Mouse (Mus musculus) ovary, postnatal 36 days (tissue): ENCODE results near the gene Zfhx3.

ENCODE experiments used
- DNase-seq: peaks from one replicate; pipeline ENCODE4 v3.0.0; 2022; ENCODE audit warnings: low spot score, mixed read lengths

Zfhx3 gene

GRCm38 (mm10) chr8:108662766-108663165 is 720.3 kb downstream of the Zfhx3 start:
- no peak for DNase-seq

- no peak for DNase-seq
These were observed 729.6 kb downstream of the Zfhx3 start for GRCm38 (mm10) chr8:108671939-108672515.

- DNase-seq = no peak
These were observed 732.6 kb downstream of the Zfhx3 start for GRCm38 (mm10) chr8:108675001-108675525.

- DNase-seq = no peak
These were observed 747.2 kb downstream of the Zfhx3 start for GRCm38 (mm10) chr8:108689694-108690093.

- no peak for DNase-seq
These were observed 748.4 kb downstream of the Zfhx3 start for GRCm38 (mm10) chr8:108690576-108691455.

- no peak for DNase-seq
These were observed 749.2 kb downstream of the Zfhx3 start for GRCm38 (mm10) chr8:108691456-108692238.

GRCm38 (mm10) chr8:108692239-108692627 is 749.8 kb downstream of the Zfhx3 start:
- no peak for DNase-seq

- no peak for DNase-seq
These were observed 750.5 kb downstream of the Zfhx3 start for GRCm38 (mm10) chr8:108692669-108693665.

- no peak for DNase-seq
These were observed 751.4 kb downstream of the Zfhx3 start for GRCm38 (mm10) chr8:108693841-108694240.

- DNase-seq = no peak
These were observed 752.1 kb downstream of the Zfhx3 start for GRCm38 (mm10) chr8:108694516-108694915.

GRCm38 (mm10) chr8:108695242-108695880 is 752.9 kb downstream of the Zfhx3 start:
- no peak for DNase-seq

- no peak for DNase-seq
These were observed 753.6 kb downstream of the Zfhx3 start for GRCm38 (mm10) chr8:108695938-108696630.

- DNase-seq = no peak
These were observed 754.4 kb downstream of the Zfhx3 start for GRCm38 (mm10) chr8:108696631-108697410.

- no peak for DNase-seq
These were observed 755.1 kb downstream of the Zfhx3 start for GRCm38 (mm10) chr8:108697589-108697988.

- DNase-seq = no peak
These were observed 755.7 kb downstream of the Zfhx3 start for GRCm38 (mm10) chr8:108698101-108698660.

- DNase-seq = no peak
These were observed 756.6 kb downstream of the Zfhx3 start for GRCm38 (mm10) chr8:108699011-108699410.

GRCm38 (mm10) chr8:108699454-108700345 is 757.3 kb downstream of the Zfhx3 start:
- DNase-seq = no peak
